Mouse (Mus musculus): ENCODE data around the gene Numb. TPM values are rescaled to one million over a fixed set of nuclear protein-coding genes. Genes with fewer than 3 reads are reported as not detected.

The Numb gene
- total and polyA plus RNA-seq, 3 experiments: 8.4 to 14.6 TPM; not detected in 1

GRCm38 (mm10) chr12:83882503-83882902, 39.2 kb downstream of the Numb start:
- H3K36me3 ChIP-seq (ENCODE audit: control insufficient read depth in 1 of 2, insufficient read depth in 2 of 2, low read length in 2 of 2): no peaks in the 10 kb centered on the region; a peak in 1 of 4 replicates
- no peak overlapping the region for H3K4me3 ChIP-seq (ENCODE audit: control insufficient read depth in 1 of 2, insufficient read depth in 1 of 2, low read depth in 2 of 2, low read length in 2 of 2)
- H3K9me3 ChIP-seq (replicated peaks; ENCODE audit: insufficient read depth, low read length): no peaks in the 10 kb centered on the region
- no peaks in the 10 kb centered on the region for H3K27me3 ChIP-seq (ENCODE audit: control insufficient read depth in 1 of 2, insufficient read depth in 2 of 2, low read length in 2 of 2)
- H3K79me2 ChIP-seq (ENCODE audit: control insufficient read depth, insufficient read depth, low read length, poor library complexity): peaks cover 1% of the 10 kb centered on the region; the same call in 1 of the 2 replicates
- TF ChIP-seq EP300 (IDR thresholded peaks at IDR 0.05; ENCODE audit: low read depth in 1 of 2, low read length in 2 of 2) (no peak), NELFE (IDR thresholded peaks at IDR 0.05; ENCODE audit: low read depth, low read length) (no peak), E2F4 (IDR thresholded peaks at IDR 0.05; ENCODE audit: borderline replicate concordance, low read depth, low read length) (no peak), CTCF (IDR thresholded peaks at IDR 0.05 in 2 of 3, conservative IDR thresholded peaks at IDR 0.05 in 1 of 3; ENCODE audit: control insufficient read depth in 1 of 3, insufficient read depth in 1 of 3, low read depth in 2 of 3, low read length in 3 of 3, poor library complexity in 1 of 3, severe bottlenecking in 1 of 3) (no peak), ZC3H11A (IDR thresholded peaks at IDR 0.05; ENCODE audit: low read depth, low read length) (no peak), MYC (IDR thresholded peaks at IDR 0.05; ENCODE audit: low read depth, low read length) (no peak)
- H3K4me1 ChIP-seq (ENCODE audit: control insufficient read depth in 1 of 2, insufficient read depth in 2 of 2, low read length in 2 of 2): peaks cover 0 to 4% of the 10 kb centered on the region in 2 experiments; a peak in 2 of 4 replicates
- no peak for DNase-seq (ENCODE audit: low read depth, low spot score)
- H3K9ac ChIP-seq (ENCODE audit: control insufficient read depth, low read depth, low read length, poor library complexity, severe bottlenecking): no peak overlapping the region
- H3K27ac ChIP-seq (ENCODE audit: control insufficient read depth, low read depth, low read length): no peak overlapping the region

- no peak for TF ChIP-seq TAL1 (IDR thresholded peaks at IDR 0.05; ENCODE audit: low read length)
- peak; percentile 4; the same call in 1 of the 2 replicates for TF ChIP-seq ZNF384 (IDR thresholded peaks at IDR 0.05; ENCODE audit: low read depth, low read length)
- no peak overlapping the region for H3K4me3 ChIP-seq (ENCODE audit: control insufficient read depth in 1 of 2, insufficient read depth in 1 of 2, low read depth in 2 of 2, low read length in 2 of 2)
- H3K9ac ChIP-seq (ENCODE audit: control insufficient read depth, low read depth, low read length, poor library complexity, severe bottlenecking): no peak overlapping the region
- H3K9me3 ChIP-seq (replicated peaks; ENCODE audit: insufficient read depth, low read length): no peaks in the 10 kb centered on the region
- no peaks in the 10 kb centered on the region; a peak in 1 of 4 replicates for H3K36me3 ChIP-seq (ENCODE audit: control insufficient read depth in 1 of 2, insufficient read depth in 2 of 2, low read length in 2 of 2)
- DNase-seq (ENCODE audit: low read depth, low spot score): no peak
- no peaks in the 10 kb centered on the region for H3K27me3 ChIP-seq (ENCODE audit: control insufficient read depth in 1 of 2, insufficient read depth in 2 of 2, low read length in 2 of 2)
- peaks cover 0 to 4% of the 10 kb centered on the region in 2 experiments; a peak in 2 of 4 replicates for H3K4me1 ChIP-seq (ENCODE audit: control insufficient read depth in 1 of 2, insufficient read depth in 2 of 2, low read length in 2 of 2)
- peaks cover 1% of the 10 kb centered on the region; the same call in 1 of the 2 replicates for H3K79me2 ChIP-seq (ENCODE audit: control insufficient read depth, insufficient read depth, low read length, poor library complexity)
- no peak overlapping the region for H3K27ac ChIP-seq (ENCODE audit: control insufficient read depth, low read depth, low read length)
These were observed 39.6 kb downstream of the Numb start for GRCm38 (mm10) chr12:83882088-83882487.

- H3K9ac ChIP-seq (ENCODE audit: control insufficient read depth, low read depth, low read length, poor library complexity, severe bottlenecking): no peak overlapping the region
- no peaks in the 10 kb centered on the region for H3K27me3 ChIP-seq (ENCODE audit: control insufficient read depth in 1 of 2, insufficient read depth in 2 of 2, low read length in 2 of 2)
- H3K27ac ChIP-seq (ENCODE audit: control insufficient read depth, low read depth, low read length): no peak overlapping the region
- H3K36me3 ChIP-seq (ENCODE audit: control insufficient read depth in 1 of 2, insufficient read depth in 2 of 2, low read length in 2 of 2): peaks cover 0 to 4% of the 10 kb centered on the region in 2 experiments; a peak in 3 of 4 replicates
- peaks cover 0 to 4% of the 10 kb centered on the region in 2 experiments; a peak in 2 of 4 replicates for H3K4me1 ChIP-seq (ENCODE audit: control insufficient read depth in 1 of 2, insufficient read depth in 2 of 2, low read length in 2 of 2)
- no peak overlapping the region for H3K4me3 ChIP-seq (ENCODE audit: control insufficient read depth in 1 of 2, insufficient read depth in 1 of 2, low read depth in 2 of 2, low read length in 2 of 2)
- H3K9me3 ChIP-seq (replicated peaks; ENCODE audit: insufficient read depth, low read length): no peaks in the 10 kb centered on the region
- no peak for DNase-seq (ENCODE audit: low read depth, low spot score)
- peaks cover 1% of the 10 kb centered on the region; the same call in 1 of the 2 replicates for H3K79me2 ChIP-seq (ENCODE audit: control insufficient read depth, insufficient read depth, low read length, poor library complexity)
- no peak for TF ChIP-seq TBP (IDR thresholded peaks at IDR 0.05; ENCODE audit: low read depth, low read length)
- no peak for TF ChIP-seq MYB (IDR thresholded peaks at IDR 0.05; ENCODE audit: low read depth, low read length)
- TF ChIP-seq RAD21 (IDR thresholded peaks at IDR 0.05; ENCODE audit: low read depth, low read length): no peak
These were observed 40.8 kb downstream of the Numb start for GRCm38 (mm10) chr12:83880913-83881312.

Measured in MEL (cell line).